Mouse (Mus musculus): Measurements from ENCODE around the gene Snx18.

The Snx18 gene

GRCm38 (mm10) chr13:113566951-113567350 is 51.4 kb downstream of the Snx18 start:
- no peak for DNase-seq (ENCODE audit: low read depth, low spot score)

DNA sequence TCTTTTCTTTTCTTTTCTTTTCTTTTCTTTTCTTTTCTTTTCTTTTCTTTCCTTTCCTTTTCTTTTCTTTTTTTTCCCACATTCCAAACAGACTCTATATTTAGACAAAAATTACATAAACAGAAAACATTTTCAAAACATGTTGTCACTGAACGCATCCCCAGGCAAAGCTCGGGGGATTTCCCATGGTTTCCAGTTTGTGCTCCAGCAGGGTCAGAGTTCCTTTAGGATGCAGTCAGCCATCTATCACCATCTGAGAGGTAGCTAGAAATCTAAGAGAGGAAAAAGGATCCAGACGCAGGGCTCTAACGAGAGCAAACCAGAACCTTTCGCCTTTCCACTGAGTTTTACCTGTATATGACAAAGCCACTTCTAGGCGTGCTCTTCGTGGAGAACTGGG is 52.0 kb downstream of the Snx18 start:
- no peak for DNase-seq (ENCODE audit: low read depth, low spot score)

DNA sequence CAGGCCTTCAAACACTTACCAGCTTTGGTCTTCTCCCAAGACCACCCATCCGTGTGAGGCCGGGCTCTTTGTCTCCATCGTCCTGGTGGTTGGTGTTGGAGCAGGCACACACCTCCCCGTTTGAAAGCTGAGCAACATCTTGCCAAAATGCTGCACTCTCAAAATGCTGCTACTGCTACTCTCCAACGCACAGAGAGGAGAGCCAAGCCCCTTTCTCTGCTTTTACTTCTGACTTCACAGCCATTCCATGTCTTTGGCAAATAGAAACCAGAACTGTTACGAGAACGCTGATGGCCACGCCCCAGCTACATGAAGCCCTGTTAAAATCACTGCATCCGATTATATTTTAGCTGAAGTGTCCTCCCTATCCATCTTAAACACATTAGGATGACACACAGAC is 58.7 kb downstream of the Snx18 start:
- no peak for DNase-seq (ENCODE audit: low read depth, low spot score)

DNA sequence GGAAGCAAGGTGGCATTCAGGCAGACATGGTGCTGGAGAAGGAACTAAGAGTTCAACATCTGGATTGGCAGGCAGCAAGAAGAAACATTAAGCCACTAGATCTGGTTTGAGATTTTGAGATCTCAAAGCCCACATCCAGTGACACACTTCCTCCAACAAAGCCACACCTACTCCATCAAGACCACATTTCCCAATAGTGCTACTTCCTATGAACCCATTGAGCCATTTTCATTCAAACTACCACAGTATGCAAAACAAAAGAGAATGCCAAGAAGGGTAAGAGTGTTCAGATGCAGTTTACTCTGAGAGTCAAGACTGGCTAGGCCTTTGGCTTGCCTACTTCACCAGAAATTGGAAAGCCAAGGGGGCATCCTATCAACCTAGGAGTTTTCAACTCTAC is 61.8 kb downstream of the Snx18 start:
- DNase-seq (ENCODE audit: low read depth, low spot score), result no peak

- no peak for DNase-seq (ENCODE audit: low read depth, low spot score)
Observed at GRCm38 (mm10) chr13:113555226-113555625, 63.1 kb downstream of the Snx18 start.

GRCm38 (mm10) chr13:113553603-113554230 is 64.6 kb downstream of the Snx18 start:
- DNase-seq (ENCODE audit: low read depth, low spot score), result no peak

GRCm38 (mm10) chr13:113552341-113552740 is 66.0 kb downstream of the Snx18 start:
- DNase-seq (ENCODE audit: low read depth, low spot score), result no peak

GRCm38 (mm10) chr13:113550866-113551565 is 67.3 kb downstream of the Snx18 start:
- DNase-seq (ENCODE audit: low read depth, low spot score), result no peak

GRCm38 (mm10) chr13:113549021-113549420 is 69.3 kb downstream of the Snx18 start:
- no peak for DNase-seq (ENCODE audit: low read depth, low spot score)

GRCm38 (mm10) chr13:113547807-113548426 is 70.4 kb downstream of the Snx18 start:
- no peak for DNase-seq (ENCODE audit: low read depth, low spot score)

DNA sequence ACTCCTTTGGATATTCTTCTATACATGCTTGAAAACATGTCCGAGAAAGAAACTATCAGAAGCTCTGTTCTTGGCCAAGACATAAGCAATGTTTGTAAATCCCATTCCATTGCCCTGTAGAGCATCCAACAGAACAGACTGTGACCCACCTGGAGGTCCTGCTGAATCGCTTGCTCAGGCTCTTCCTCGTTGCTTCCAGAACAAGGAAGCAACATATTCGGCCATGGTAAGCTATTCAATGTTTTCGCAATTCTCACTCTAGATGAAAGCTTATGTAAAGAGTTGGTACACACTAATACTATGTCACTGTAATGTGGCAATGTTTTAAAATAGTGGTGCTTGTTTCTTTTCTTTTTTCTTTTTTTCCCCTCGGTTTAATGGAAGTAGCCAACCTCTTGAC is 76.0 kb downstream of the Snx18 start:
- DNase-seq (ENCODE audit: low read depth, low spot score), result no peak

Measured in forelimb bud, embryonic 11.5 days (tissue).